11 mouse cellular contexts compared by ENCODE assay signal in genomic region chr2:167982646-167983045, GRCm38 (mm10). TPM values are rescaled to one million over a fixed set of nuclear protein-coding genes. Genes with fewer than 3 reads are reported as not detected.
DNase-seq lines count a peak whose midpoint lies in the region; ATAC-seq and TF ChIP-seq lines count a peak whose summit lies in the region.
"Had no signal": no experiment of that assay in that cellular context is flagged by ENCODE, and none has a peak within 500 bp of the region (broad histone marks: within the 10 kb centered on the region; RNA-seq: fewer than 3 reads in every experiment).

No protein-coding gene starts in this region.

- TF ChIP-seq CTCF in hindbrain, postnatal 0 days (IDR thresholded peaks at IDR 0.05; ENCODE audit: low read depth): peak; percentile 49

- no peak overlapping the region for H3K27ac ChIP-seq in hindbrain, postnatal 0 days
- no peak overlapping the region for H3K27ac ChIP-seq in hindbrain, embryonic 10.5 days
- H3K27ac ChIP-seq in liver, embryonic 16.5 days (ENCODE audit: low read length): no peak overlapping the region
- no peak overlapping the region for H3K27ac ChIP-seq in midbrain, embryonic 15.5 days

- H3K4me3 ChIP-seq in hindbrain, postnatal 0 days (ENCODE audit: low read length): no peak overlapping the region
- no peak overlapping the region for H3K4me3 ChIP-seq in hindbrain, embryonic 10.5 days
- no peak overlapping the region for H3K4me3 ChIP-seq in liver, embryonic 16.5 days (ENCODE audit: low read depth, low read length)
- H3K4me3 ChIP-seq in midbrain, embryonic 15.5 days: no peak overlapping the region

- ATAC-seq in hindbrain, postnatal 0 days: no peak
- ATAC-seq in liver, embryonic 16.5 days (ENCODE audit: low read depth): peak; percentile 77
- ATAC-seq in midbrain, embryonic 15.5 days (replicated peaks): no peak
- ATAC-seq: midbrain, embryonic 16.5 days; Patski had no signal

- peaks cover 11% of the 10 kb centered on the region; the same call in 1 of the 2 replicates for H3K36me3 ChIP-seq in hindbrain, postnatal 0 days (ENCODE audit: insufficient read depth, low read length)
- peaks cover 22% of the 10 kb centered on the region for H3K36me3 ChIP-seq in hindbrain, embryonic 10.5 days
- H3K36me3 ChIP-seq in liver, embryonic 16.5 days (ENCODE audit: control insufficient read depth, insufficient read depth): no peaks in the 10 kb centered on the region
- 0 out of 2 replicates have a peak, but pooled peaks cover 6% of the 10 kb centered on the region for H3K36me3 ChIP-seq in midbrain, embryonic 15.5 days (replicated peaks)

- 54% methylated on average over 9 of the region's 9 CpGs for WGBS in hindbrain, postnatal 0 days
- 52% methylated on average over 9 of the region's 9 CpGs for WGBS in hindbrain, embryonic 10.5 days
- 60% methylated on average over 9 of the region's 9 CpGs for WGBS in liver, embryonic 16.5 days (ENCODE audit: insufficient replicate concordance)
- WGBS in midbrain, embryonic 15.5 days: 57% methylated on average over 9 of the region's 9 CpGs

- no peak for DNase-seq in hindbrain, postnatal 0 days (ENCODE audit: low spot score)
- no peak for DNase-seq in hindbrain, embryonic 10.5 days (ENCODE audit: low spot score)
- DNase-seq in urinary bladder, postnatal 25 days (ENCODE audit: low spot score): peak; percentile 51
- DNase-seq in urinary bladder, adult 18-20 months (ENCODE audit: low spot score in 2 of 2): no peak
- DNase-seq in gastrocnemius, adult 18-20 months (ENCODE audit: low spot score): no peak
- DNase-seq: heart, adult 11 months; kidney, adult 8-10 months had no signal

- no peaks in the 10 kb centered on the region for H3K27me3 ChIP-seq in hindbrain, postnatal 0 days (ENCODE audit: insufficient read depth, low read length)
- H3K27me3 ChIP-seq in hindbrain, embryonic 10.5 days (ENCODE audit: insufficient read depth, poor library complexity, severe bottlenecking): peaks cover 3% of the 10 kb centered on the region; the same call in 1 of the 2 replicates
- H3K27me3 ChIP-seq in liver, embryonic 16.5 days (ENCODE audit: control insufficient read depth, insufficient read depth, low read depth, low read length): no peaks in the 10 kb centered on the region
- H3K27me3 ChIP-seq in midbrain, embryonic 15.5 days (replicated peaks): no peaks in the 10 kb centered on the region
- H3K27me3 ChIP-seq: Patski had no signal

- no peaks in the 10 kb centered on the region for H3K9me3 ChIP-seq in hindbrain, postnatal 0 days (ENCODE audit: low read length)
- H3K9me3 ChIP-seq in hindbrain, embryonic 10.5 days: no peaks in the 10 kb centered on the region
- no peaks in the 10 kb centered on the region for H3K9me3 ChIP-seq in liver, embryonic 16.5 days (replicated peaks; ENCODE audit: control insufficient read depth, low read length)
- H3K9me3 ChIP-seq in midbrain, embryonic 15.5 days: no peaks in the 10 kb centered on the region

- H3K4me2 ChIP-seq in hindbrain, postnatal 0 days (ENCODE audit: low read depth, low read length): no peak overlapping the region
- H3K4me2 ChIP-seq in liver, embryonic 16.5 days (ENCODE audit: low read depth, low read length): no peak overlapping the region
- no peak overlapping the region for H3K4me2 ChIP-seq in midbrain, embryonic 15.5 days

- H3K4me1 ChIP-seq in hindbrain, postnatal 0 days (ENCODE audit: insufficient read depth, low read length): no peaks in the 10 kb centered on the region
- H3K4me1 ChIP-seq in hindbrain, embryonic 10.5 days (replicated peaks): peaks cover 31% of the 10 kb centered on the region
- H3K4me1 ChIP-seq in liver, embryonic 16.5 days (ENCODE audit: control insufficient read depth, low read depth, low read length): peaks cover 19% of the 10 kb centered on the region
- no peaks in the 10 kb centered on the region for H3K4me1 ChIP-seq in midbrain, embryonic 15.5 days

- H3K9ac ChIP-seq in hindbrain, postnatal 0 days (replicated peaks; ENCODE audit: low read length): no peak overlapping the region
- no peak overlapping the region for H3K9ac ChIP-seq in liver, embryonic 16.5 days (ENCODE audit: low read depth, low read length)
- no peak overlapping the region for H3K9ac ChIP-seq in midbrain, embryonic 15.5 days

RNA-seq across cellular contexts. Expression of gene Ripor3, which starts 27.8 kb away (rescaled TPM):
- 0.25 and 1.0 TPM in 2 replicates for total RNA-seq in hindbrain, postnatal 0 days (2014; rRNA removed)
- 0.45 TPM in 2 replicates for polyA plus RNA-seq in hindbrain, postnatal 0 days (2015; fragmentation: Nextera tagmentation; extraction: Ambion mirVana)
- 0.57 and 0.71 TPM in 2 replicates for polyA plus RNA-seq in hindbrain, embryonic 10.5 days (2016; fragmentation: Nextera tagmentation; extraction: Ambion mirVana)
- polyA plus RNA-seq in liver, embryonic 16.5 days (2015; fragmentation: Nextera tagmentation; extraction: Ambion mirVana): 0.81 and 1.2 TPM in 2 replicates
- polyA plus RNA-seq in midbrain, embryonic 15.5 days (2015; fragmentation: Nextera tagmentation; extraction: Ambion mirVana): 0.66 and 0.70 TPM in 2 replicates
- total RNA-seq in gastrocnemius, adult 18-20 months (2021): under 1 TPM; 0.09 to 0.11 TPM

RNA-seq across cellular contexts. Expression of gene Ptpn1, which starts 50.8 kb away (rescaled TPM):
- total RNA-seq in hindbrain, postnatal 0 days (2014; rRNA removed): 35.7 and 39.2 TPM in 2 replicates
- 60.0 and 60.1 TPM in 2 replicates for polyA plus RNA-seq in hindbrain, postnatal 0 days (2015; fragmentation: Nextera tagmentation; extraction: Ambion mirVana)
- polyA plus RNA-seq in hindbrain, embryonic 10.5 days (2016; fragmentation: Nextera tagmentation; extraction: Ambion mirVana): 75.9 and 86.1 TPM in 2 replicates
- 22.0 and 22.4 TPM in 2 replicates for polyA plus RNA-seq in liver, embryonic 16.5 days (2015; fragmentation: Nextera tagmentation; extraction: Ambion mirVana)
- 73.6 and 74.5 TPM in 2 replicates for polyA plus RNA-seq in midbrain, embryonic 15.5 days (2015; fragmentation: Nextera tagmentation; extraction: Ambion mirVana)
- total RNA-seq in gastrocnemius, adult 18-20 months (2021): 10 to 100 TPM; 17.6 to 19.3 TPM
